Mouse (Mus musculus) spleen, adult 18-20 months (tissue): ENCODE measurements at regions not wholly inside any gene's neighbourhood (a gene's known extent, or its start where the extent isn't known, plus 50 kb on each side); places are given as distances from the start of the nearest gene placed in this dataset.

Source experiments
- DNase-seq, 2 experiments: peaks; one replicate each; pipeline ENCODE4 v3.0.0; 2022; ENCODE audit warnings: mixed read lengths in 2 of 2

GRCm38 (mm10) chr12:110031326-110031725 is 247.5 kb upstream of the Dio3 start:
- no peak for DNase-seq

GRCm38 (mm10) chr12:110035171-110035570 is 243.7 kb upstream of the Dio3 start:
- no peak for DNase-seq

GRCm38 (mm10) chr12:110040682-110041081 is 238.2 kb upstream of the Dio3 start:
- no peak for DNase-seq

GRCm38 (mm10) chr12:110041782-110042181 is 237.1 kb upstream of the Dio3 start:
- DNase-seq = no peak

- DNase-seq = no peak
Observed at GRCm38 (mm10) chr12:110044266-110044665, 234.6 kb upstream of the Dio3 start.

GRCm38 (mm10) chr12:110044721-110045120 is 234.1 kb upstream of the Dio3 start:
- DNase-seq = no peak

GRCm38 (mm10) chr12:110045770-110046330 is 233.0 kb upstream of the Dio3 start:
- no peak for DNase-seq

GRCm38 (mm10) chr12:110046613-110047012 is 232.3 kb upstream of the Dio3 start:
- no peak for DNase-seq

GRCm38 (mm10) chr12:110047466-110048250 is 231.2 kb upstream of the Dio3 start:
- no peak for DNase-seq

- no peak for DNase-seq
Observed at GRCm38 (mm10) chr12:110049154-110049736, 229.6 kb upstream of the Dio3 start.

- DNase-seq = no peak
Observed at GRCm38 (mm10) chr12:110059321-110059720, 219.5 kb upstream of the Dio3 start.

- no peak for DNase-seq
Observed at GRCm38 (mm10) chr12:110061961-110062360, 216.9 kb upstream of the Dio3 start.

- DNase-seq = no peak
Observed at GRCm38 (mm10) chr12:110063013-110063412, 215.9 kb upstream of the Dio3 start.

- DNase-seq = no peak
Observed at GRCm38 (mm10) chr12:110066361-110066885, 212.4 kb upstream of the Dio3 start.

- no peak for DNase-seq
Observed at GRCm38 (mm10) chr12:110070506-110070905, 208.4 kb upstream of the Dio3 start.

- no peak for DNase-seq
Observed at GRCm38 (mm10) chr12:110071823-110072222, 207.0 kb upstream of the Dio3 start.

GRCm38 (mm10) chr12:110074921-110075320 is 203.9 kb upstream of the Dio3 start:
- DNase-seq = no peak

GRCm38 (mm10) chr12:110077211-110077884 is 201.5 kb upstream of the Dio3 start:
- no peak for DNase-seq

GRCm38 (mm10) chr12:110078081-110078505 is 200.8 kb upstream of the Dio3 start:
- DNase-seq = no peak

GRCm38 (mm10) chr12:110081831-110082615 is 196.8 kb upstream of the Dio3 start:
- DNase-seq = no peak

- DNase-seq = no peak
Observed at GRCm38 (mm10) chr12:110082921-110083320, 195.9 kb upstream of the Dio3 start.

GRCm38 (mm10) chr12:110083471-110083870 is 195.4 kb upstream of the Dio3 start:
- no peak for DNase-seq
